Mouse (Mus musculus): ENCODE data around the gene Csad. TPM values are rescaled to one million over a fixed set of nuclear protein-coding genes. Genes with fewer than 3 reads are reported as not detected.
A peak's percentile ranks its signal among the peaks of the same experiment; 100 is the strongest.
"Not testable (repeated sequence)": the region's sequence is repeated elsewhere in the genome, so short reads cannot be mapped to it uniquely, and the experiment has no call there.

The Csad gene
- total RNA-seq, 2 experiments from 2014 or later = 27.8 TPM

DNA sequence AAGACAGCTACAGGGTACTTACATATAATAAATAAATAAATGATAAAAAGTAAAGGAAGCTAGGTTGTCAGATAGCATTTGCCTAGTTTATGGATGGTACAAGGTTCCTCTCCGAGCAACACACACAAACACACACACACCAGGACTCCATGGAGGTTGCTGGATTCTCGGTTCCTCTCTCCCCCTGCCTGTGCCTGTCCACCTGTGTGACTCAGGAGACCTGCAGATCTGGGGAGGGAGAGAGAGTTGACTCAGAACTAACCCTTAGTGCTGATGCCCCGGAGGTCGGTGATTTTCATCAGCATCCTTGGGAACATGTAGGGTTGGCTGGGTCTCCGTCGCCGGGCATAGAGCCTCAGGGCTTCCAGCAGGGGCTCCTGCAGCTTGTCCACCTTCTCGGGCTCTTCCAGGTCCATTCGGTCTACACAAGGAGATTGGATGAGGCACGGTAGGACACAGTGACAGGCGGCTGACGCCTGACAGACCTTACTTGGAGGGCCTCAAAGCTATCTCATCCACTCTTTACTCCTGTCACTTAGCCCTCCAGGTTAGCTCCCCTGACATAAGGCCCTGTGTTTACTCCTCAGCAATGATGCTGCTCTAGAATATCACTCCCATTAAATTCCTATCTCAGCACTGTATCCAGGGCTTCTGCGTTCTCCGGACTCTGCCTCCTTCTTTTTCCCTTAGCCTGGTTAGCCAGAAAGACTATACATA, 34.2 kb upstream of the Csad start:
- intact Hi-C loops (cut with DNase I) = no loop called here
- DNase-seq = no peak

DNA sequence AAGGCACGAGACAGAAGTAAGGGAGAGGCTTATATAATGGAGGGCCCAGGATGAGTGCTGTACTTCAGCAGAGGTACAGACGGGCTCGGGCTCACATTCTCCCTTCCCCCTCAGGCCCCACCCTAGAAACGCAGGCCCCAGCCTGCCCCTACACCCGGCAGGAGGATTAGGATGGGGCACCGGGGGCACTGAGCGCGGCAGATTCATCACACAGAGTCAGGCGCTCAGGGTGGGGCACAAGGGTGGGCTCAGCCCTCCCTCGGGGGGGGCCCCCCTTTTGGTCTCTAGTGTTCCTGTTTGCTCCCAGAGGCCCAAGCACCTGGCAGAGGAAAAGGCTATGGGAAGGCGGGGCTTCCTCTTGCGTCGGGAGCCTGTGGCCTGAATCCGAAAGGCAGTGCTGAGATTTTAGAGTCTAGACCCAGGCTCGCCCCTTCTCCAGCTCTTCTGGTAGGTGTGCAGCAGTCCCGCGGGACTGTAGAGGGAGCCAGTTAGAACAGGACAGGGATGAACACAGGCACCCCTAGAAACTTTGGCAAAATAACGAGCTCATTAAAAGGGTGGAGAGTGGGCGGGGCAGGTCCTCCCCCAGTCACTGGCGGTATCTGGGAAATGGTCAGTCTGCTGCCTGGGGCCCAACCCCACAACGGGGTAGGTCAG, 31.0 kb upstream of the Csad start:
- intact Hi-C loops (cut with DNase I) = no loop called here
- no peak for DNase-seq

DNA sequence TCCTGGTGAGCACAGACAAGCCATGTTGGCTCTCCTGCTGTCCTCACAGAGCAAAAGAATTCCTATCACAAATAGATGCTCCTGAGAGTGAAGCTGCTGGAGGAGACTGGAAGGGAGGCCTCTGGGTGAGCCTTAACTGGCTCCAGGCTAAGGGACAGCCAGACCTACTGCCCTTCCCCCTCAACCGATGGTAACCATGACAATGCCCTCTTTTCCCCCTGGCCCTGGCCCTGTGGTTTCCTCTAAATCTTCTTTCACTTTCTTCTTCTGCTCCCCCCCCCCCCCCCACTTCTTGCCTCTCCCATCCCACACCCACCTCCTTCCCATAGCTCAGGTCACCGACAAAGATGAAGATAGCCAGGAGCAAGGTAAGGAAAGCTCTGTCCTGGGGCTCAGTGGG, 29.4 kb upstream of the Csad start:
- DNase-seq = no peak
- intact Hi-C loops (cut with DNase I) = no loop called here

DNA sequence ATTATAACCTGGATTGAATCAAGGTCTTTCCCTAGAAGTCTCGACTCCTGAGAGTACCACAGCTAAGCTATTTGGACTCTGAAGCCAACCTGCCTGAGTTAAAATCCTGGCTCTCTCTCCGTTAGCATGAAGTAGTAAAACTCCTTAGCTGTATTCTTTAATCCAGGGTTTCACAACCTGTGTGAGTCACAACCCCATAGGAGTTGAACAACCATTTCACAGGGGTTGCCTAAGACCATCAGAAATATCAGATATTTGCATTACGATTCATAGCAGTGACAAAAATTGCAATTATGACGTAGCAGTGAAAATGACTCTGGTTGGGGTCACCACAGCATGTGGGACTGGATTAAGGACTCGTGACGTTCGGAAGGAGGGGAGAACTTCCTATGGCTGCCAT, 28.2 kb upstream of the Csad start:
- DNase-seq = no peak
- intact Hi-C loops (cut with DNase I) = no loop called here

DNA sequence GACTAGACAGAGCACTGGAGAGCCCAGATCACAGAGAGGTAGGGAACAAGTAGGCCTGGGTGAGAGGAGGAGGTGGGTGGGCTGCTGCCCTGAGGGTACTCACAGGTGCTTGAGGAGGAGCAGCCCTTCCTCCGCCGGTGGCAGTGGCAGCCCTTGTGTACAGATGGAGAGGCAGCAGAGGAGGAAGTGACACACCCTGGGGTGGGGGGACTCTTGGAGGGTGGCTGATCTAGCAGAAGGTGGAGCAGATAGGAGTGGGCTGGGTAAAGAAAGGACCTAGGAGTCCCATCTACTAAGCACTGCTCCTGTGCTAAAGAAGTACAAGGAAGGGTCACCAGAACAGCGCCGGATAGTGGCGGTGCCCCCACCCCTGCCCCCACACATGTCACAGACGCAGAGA, 27.2 kb upstream of the Csad start, which contains the start of gene Itgb7:
Gene Itgb7, minus strand, starts transcription at position 197 of the 400 bp plus-strand sequence.
- no peak for DNase-seq
- intact Hi-C loops (cut with DNase I) = no loop called here

DNA sequence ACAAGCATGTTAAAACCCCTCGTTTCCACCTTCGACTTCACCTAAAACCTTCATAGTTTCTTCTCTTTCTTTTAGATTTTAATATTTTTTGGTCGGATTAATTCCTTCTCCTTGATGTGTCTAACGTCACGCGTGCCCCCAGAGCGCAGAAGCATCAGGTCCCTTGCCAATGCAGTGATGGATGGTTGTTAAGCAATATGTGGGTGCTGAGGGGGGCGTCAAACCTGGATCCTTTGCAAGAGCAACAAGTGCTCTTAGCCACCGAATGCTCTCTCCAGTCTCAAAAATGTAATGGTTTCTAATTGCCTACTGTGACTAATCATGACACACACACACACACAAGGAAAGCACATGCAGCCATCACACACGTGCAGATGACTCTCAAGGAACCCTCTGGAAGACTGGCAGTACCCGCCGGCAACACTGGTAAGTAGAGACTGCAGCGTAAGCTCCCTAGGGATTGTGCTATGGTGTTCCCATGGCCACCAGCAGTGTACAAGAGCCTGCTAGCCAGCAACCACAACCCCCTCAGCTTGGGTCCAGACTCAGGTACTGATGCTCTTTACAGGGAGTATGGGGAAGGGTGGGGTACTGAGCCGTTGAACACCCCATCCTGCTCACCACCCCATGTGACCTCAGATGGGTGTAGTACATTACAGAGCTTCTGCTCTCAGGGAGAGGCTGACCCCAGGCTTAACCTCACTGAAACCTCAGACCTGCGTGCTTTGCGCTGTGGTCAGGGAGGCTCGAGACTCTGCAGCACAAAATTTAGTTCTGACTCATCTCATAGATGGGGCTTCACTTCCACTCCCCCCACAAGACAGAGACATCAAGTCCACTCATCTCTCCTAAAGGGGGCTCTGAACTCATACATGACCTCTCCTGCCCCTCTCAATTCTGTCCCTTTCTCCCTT, 26.1 kb upstream of the Csad start:
- DNase-seq = no peak

DNA sequence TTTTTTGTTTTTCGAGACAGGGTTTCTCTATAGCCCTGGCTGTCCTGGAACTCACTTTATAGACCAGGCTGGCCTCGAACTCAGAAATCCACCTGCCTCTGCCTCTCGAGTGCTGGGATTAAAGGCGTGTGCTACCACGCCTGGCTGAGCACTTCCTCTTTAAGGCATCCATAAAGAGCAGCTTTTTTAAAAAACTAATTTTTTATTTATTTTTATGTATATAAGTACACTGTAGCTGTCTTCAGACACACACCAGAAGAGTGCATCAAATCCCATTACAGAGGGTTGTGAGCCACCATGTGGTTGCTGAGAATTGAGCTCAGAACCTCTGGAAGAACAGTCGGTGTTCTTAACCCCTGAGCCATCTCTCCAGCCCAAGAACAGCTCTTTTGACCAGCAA, 21.1 kb upstream of the Csad start:
- DNase-seq; intact Hi-C loops (cut with DNase I): not testable (repeated sequence)

More for the DNA sequence above, 26.1 kb upstream of the Csad start:
- intact Hi-C loops (cut with DNase I) = no loop called here

DNA sequence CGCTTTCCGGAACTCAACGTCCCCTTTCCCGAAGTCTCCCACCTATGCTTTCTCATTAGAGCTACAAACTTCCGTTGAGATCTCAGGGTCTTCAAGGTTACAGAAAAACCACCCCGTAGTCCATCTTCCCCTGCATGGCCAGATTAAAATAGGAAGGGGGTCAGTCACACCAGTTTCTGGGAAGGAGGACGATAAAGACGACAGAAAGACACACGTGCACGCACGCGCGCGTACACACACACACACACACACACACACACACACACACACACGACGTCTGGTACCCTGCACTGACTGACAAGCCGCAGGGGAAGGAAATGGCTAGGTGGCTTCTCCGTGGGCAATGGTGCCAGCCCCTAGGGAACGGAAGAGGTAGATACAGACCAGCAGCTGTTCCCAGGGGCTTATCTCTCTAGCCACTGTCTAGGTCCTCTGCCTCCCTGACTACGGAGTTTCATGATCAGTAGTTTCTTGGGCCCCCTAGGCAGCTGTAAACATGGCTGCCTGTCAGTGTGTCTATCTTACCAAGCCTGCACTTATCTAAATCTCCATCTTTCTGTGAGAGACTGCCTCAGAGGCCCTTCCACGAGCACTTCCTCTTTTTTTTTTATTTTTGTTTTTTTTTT, 20.6 kb upstream of the Csad start:
- no peak for DNase-seq
- intact Hi-C loops (cut with DNase I) = loop anchor here (5.0 kb wide), 1 partner anchor 48 kb away; no protein-coding TSS in a partner anchor

DNA sequence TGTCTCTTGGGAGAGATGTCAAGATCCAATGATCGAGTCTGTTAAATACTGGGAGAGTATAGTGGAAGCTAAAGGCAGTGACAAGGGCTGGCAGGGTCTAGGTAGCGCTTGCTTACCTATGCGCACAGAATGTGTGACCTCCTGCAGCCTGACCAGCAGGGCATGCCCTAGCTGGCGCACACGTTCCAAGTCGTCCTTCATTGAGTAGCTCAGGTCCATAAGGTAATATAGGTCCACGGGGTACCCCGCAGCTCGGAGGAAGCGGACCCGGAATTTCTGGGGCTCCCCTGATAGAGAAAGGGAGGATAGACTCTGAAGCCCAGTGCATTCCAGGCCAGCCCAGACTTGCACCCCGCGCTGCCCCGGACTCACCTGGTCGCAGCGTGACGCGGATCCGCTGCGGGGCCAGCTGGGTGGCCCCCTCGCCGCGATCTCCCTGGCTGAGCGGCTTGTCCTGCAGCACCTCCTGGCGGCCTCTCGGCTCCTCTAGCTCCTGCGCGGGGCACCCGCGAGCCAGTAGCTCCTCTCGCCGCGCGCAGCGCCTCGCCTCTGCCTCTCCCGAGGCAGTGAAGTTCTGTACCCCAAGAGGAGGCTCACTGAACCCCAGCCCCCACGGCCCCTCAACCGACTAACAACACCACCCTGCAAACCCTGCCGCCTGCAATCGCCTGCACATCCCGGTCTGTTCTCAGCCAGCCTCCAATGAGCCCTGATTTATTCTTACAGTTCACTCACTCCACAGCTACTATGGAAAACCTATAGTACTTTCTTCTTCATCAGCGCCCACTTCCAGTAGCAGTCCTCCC, 19.9 kb upstream of the Csad start:
- intact Hi-C loops (cut with DNase I) = loop anchor here (5.0 kb wide), 1 partner anchor 47 kb away; no protein-coding TSS in a partner anchor
- DNase-seq = peak; percentile 79

DNA sequence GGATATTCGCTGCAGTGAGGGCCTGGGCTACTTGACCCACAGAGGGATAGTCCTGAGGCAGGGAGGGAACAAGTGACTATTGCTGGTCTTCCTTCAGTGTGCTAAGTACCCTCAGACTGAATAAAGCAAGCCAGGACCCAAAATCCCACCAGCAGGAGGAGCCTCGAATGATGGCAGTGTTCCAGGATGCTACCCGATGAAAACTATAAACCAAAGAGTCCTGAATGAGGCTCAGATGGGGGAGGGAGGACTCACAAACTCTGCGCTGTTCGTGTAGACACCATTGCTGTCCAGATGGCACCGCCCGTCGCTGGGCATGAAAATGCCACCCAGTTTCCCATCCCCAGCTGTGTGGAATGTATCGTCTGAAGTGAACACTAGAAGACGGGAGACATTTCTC, 17.9 kb upstream of the Csad start:
- intact Hi-C loops (cut with DNase I) = loop anchor here (5.0 kb wide), 1 partner anchor 45 kb away; no protein-coding TSS in a partner anchor
- DNase-seq = no peak

DNA sequence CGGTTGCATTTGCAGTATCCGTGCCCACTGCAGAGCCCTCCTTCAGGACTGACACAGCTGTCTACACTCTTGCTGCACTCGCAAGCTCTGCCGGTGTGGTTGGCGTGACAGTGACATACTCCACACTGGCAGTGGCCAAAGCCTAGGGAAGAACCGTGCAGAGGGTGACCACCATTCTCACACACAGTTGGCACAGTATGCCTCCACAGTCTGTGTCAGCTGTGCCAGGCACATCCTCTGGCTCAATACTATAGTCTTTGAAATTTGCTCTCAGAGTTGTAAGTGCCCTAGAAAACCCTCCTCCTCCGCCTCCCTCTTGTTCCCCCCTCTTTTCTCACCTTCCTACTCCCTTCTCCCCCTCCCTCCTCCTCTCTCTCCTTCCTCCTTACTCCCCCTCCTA, 12.8 kb upstream of the Csad start:
- DNase-seq = no peak
- intact Hi-C loops (cut with DNase I) = no loop called here

DNA sequence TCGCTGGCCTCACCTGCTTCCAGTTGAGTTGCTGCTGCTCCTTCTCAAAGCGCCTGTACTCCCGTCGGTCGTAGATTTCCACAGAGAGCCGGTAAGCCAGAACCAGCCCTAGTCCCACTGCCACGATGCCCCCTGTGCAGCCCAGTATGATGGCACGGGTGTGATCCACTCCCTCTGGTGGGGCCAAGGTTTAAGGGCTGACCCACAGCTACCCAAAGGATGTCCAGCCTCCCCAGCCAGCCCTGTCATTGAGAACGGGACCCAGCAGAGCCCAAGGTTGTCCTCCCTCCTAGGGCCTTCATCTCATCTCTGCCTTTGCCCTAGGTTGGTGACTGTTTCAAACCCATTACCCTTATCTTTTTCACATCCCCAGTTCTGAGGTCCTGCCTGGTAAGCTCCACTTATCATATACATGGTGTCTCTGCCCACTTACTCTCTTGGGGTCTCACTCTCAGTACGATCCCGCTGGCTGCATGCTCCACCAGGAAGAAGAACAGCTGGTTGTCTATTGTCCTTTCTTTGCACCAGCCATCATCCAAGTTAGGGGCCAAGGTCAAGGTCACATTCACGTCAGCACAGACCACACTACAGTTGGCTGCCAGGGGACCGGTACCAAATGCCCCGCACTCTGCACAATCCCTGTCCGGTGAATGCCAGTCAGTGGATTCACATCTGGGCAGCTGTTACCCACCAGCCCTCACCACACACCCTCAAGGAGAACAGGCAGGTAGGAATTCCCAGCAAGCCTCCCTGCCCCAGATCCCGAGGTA, 12.1 kb upstream of the Csad start:
- DNase-seq = no peak
- intact Hi-C loops (cut with DNase I) = no loop called here

DNA sequence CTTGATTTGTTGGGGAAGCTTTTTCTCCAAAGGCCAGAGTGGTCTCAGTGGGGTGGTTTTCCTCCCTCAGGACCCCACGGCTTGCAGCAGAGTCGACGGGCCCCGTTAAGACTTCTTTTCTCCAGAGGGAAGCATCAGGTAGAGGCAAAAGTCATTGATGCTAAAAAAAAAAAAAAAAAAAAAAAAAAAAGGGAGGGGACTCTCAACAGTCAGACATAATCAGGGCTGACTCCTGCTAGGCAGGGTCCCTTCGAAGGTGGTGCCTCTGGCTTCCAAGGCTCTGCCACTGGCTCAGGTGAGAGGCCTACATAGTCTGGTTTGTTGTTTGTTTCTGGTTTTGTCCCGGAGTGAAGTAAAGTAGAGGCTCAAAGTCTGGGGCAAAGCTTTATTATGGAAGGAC, 11.1 kb upstream of the Csad start:
- no peak for DNase-seq
- intact Hi-C loops (cut with DNase I) = no loop called here

DNA sequence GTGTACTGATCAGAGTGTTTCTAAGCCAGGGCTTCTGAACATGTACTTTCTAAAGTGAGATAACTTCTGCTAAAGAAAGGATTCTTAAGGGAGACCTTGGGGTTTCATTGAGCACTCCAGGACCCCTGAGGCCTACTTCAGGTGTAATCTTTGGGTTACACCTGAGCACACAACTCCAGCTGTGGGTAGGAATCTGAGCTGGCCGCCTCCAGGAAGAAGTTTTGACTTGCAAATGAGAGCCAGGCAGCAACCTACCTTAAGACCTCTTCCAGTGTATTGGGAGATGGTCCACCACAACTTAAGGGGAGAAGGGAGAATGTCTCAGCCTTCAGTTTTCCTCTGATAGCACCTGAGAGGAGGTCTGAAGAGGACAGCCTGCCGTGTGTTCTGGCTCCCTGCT, 9.6 kb upstream of the Csad start:
- DNase-seq = no peak
- intact Hi-C loops (cut with DNase I) = no loop called here

DNA sequence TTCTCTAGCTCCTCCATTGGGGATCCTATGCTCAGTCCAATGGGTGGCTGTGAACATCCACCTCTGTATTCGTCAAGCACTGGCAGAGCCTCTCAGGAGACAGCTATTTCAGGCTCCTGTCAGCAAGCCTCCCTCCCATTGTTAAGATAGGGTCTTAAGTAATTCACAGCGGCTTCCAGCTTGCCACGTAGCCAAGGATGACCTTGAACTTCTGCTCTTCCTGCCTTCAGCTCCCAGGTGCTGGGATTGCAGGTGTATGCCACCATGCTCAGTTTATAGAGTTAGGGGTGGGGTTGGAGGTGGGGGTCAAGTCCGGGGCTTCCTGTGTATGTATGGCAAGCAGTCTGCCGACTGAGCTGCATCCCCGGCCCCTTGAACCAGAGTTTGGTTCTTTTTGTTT, 7.4 kb upstream of the Csad start:
- no peak for DNase-seq
- intact Hi-C loops (cut with DNase I) = no loop called here

DNA sequence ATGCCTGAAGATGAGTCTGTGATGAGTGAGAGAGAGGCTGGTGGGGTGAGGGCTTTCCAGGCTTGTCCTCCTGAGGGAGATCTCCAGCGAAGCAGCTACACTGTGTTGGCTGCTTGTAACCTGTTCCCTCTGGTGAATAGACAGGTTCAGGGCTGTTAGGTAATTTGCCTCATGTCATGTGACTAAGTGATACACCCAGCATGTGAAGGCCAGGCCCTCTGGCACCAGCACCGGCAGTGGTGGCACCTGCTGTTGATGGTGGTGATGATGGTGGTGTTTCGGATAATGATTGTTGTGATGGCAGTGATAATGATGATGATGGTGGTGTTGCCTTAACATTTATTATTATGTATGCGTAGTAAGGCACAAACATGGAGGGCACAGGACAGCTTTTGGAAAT, 6.3 kb upstream of the Csad start:
- intact Hi-C loops (cut with DNase I) = no loop called here
- no peak for DNase-seq

DNA sequence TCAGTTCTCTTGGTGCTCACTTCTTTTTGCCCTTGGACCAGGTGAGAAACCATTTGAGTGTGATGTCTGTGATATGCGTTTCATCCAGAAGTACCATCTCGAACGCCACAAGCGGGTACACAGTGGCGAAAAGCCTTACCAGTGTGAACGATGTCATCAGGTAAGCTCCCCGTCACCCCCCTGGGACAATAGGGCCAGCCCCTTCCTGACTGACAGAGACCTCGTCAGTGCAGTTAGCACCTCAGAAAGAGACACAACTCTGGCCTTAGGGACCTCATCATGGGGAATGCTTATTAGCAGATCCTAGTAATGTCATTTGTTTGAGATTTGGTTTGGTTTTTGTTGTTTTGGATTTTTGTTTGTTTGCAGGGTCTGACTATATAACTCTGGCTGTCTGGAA, 4.6 kb upstream of the Csad start:
- DNase-seq = no peak
- intact Hi-C loops (cut with DNase I) = no loop called here

DNA sequence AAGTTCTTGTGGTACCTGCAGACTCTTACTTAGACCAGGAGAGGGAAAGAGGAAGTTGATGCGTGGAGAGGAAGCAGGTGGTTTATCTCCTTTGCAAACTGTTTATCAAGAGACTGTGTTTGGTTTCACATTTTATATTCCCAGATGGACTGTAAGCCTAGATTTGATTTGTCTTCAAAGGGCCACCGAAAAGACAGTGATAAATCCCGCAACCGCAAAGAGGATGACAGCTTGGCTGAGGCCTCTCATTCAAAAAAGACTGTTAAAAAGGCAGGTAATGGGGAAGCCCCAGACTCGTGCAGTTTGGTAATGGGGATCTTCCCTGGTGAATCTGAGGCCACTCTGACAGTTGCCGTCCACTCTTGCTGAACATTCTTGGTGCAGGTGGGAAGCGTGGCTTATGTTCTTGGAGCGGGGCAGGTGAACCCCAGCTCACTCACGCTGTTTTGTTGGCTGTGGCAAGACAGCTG, 3.6 kb upstream of the Csad start:
- DNase-seq = no peak
- intact Hi-C loops (cut with DNase I) = no loop called here

DNA sequence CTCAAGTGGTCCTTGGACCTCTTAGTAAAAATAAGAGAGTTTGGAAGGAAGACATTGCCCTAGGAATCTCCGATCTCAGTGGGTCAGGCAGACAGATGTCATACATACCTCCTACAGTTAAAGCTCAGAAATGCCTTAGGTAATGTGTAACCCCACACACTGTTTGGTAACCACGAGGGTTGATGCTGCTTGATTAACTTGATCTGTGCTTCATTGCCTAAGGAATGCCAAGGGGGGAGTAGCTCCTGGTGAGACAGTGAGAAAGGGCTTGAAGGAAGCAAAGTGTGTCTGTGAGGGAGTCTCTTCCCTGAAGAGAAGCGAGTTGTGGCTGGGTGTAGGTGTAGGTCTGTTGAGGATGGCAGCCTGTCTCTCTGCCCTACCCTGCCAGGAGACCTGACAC, 2.8 kb upstream of the Csad start:
- intact Hi-C loops (cut with DNase I) = no loop called here
- no peak for DNase-seq
